Mouse (Mus musculus) cerebellum, adult 11-12 months (tissue): ENCODE data around the gene Hacd1.
"Not testable (repeated sequence)": the region's sequence is repeated elsewhere in the genome, so short reads cannot be mapped to it uniquely, and the experiment has no call there.

Experiments used
- DNase-seq: peaks from one replicate; pipeline ENCODE4 v3.0.0; 2022

Hacd1 gene

DNA sequence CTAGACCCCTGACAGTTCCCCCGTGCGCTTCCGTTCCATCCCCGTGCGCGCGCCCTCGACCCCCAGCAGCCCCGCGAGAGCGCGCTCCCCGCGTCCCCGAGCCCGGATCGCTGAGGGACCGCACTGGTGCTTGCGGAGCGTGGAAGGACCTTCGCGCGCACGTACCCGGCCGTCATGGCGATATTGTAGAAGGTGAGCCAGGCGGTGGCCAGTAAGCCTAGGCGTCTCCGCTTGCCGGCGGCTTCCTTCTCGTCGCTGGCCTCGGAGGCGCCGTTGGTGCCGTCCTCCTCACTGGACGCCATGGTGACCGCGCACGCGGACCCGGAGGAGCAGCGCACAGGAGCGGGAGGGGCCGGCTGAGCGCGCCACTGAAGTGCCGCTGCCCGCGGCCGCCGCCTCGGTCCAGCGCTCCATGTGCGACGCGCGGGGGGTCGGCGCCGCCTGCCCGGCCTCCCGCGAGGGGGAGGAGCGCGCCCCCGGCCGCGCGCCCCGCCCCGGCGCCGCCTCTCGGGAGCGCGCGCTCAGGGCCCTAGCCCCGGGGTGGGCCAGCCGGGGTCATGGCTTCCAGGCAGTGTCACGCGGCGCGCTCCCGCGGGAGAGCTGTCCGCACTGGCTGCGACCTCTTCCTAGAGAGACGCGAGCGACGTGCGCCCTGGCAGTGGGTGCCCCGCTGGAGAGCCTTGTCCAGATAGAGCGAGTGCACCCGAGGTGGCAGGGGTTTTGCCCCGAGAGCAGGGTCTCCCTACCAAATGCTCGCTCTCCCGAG lies at the start of gene Hacd1:
Hacd1 (minus strand) TSS at position 570 of the 766 bp plus-strand sequence.
- peak; percentile 87 for DNase-seq

DNA sequence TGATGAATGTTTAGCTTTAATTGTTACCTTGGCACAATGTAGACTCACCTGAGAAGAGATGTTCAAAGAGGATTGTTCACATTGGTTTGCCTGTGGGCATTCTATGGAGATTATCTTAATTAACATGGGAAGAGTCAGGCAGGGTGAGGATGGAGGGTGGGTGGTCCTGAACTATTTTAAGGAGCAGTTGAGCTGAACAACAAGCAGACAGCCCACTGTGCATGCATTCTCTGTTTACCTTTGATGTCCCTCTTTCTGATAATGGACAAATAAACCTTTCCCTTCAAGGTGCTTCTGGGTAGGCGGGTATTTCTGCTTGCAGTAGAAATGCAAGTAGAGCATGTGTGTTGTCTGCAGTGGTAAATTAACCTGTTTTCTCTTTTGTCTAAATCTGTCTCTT lies 48.0 kb upstream of the Hacd1 start:
- DNase-seq = no peak

DNA sequence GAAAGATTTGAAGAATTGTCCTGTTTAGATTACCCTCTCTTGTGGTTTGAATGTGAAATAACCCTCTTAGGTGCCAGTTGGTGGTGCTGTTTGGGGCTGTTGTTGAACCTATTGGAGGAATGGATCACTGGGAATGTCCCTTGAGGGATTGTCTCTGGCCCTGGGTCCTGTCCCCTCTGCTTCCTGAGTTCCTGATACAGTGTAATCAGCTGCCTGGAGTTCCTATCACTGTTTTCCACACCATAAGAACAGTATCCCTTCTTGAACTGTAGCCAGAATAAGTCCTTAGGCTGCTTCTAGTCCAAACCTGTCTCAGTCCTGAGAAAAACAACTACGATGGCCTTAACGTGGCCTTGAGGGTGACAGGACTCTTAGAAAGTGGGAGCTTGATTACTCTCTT lies 46.7 kb upstream of the Hacd1 start:
- DNase-seq = no peak

DNA sequence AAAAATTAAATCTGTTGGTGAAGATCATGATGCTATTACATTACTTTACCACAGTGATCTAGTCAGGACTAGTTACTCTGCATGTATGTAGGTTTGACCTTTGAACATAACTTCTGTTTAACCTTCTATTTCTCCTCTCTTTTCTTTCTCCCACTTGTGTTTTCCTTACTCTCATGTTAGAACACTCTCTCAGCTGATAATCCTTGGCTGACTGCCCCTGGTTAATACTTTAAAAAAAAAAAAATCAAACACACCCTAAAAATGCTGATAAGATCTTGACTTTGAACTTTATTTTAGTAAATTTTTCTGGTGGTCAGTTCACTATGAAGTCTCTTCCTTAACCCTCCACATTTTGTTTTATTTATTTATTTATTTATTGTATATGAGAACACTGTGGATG lies 44.6 kb upstream of the Hacd1 start:
- DNase-seq = no peak

DNA sequence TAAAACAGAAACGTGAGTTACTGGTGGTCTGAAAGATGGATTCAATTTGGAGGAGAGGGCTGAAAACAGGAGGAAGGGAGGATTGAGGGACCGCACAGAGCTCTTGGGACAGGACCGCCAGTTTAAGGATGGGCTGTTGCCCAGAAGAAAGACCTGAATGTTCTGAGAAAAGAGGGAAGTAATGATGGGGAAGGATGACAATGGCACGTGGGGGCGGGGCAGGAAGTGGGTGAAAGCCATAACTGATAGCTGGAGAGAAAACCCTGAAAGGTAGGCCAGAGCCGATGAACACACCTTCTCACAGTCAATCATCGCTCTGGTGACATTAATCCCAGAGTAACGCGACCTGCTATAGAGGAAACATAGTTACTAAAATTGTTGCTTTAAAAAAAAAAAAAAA lies 22.6 kb upstream of the Hacd1 start:
- DNase-seq = not testable (repeated sequence)

DNA sequence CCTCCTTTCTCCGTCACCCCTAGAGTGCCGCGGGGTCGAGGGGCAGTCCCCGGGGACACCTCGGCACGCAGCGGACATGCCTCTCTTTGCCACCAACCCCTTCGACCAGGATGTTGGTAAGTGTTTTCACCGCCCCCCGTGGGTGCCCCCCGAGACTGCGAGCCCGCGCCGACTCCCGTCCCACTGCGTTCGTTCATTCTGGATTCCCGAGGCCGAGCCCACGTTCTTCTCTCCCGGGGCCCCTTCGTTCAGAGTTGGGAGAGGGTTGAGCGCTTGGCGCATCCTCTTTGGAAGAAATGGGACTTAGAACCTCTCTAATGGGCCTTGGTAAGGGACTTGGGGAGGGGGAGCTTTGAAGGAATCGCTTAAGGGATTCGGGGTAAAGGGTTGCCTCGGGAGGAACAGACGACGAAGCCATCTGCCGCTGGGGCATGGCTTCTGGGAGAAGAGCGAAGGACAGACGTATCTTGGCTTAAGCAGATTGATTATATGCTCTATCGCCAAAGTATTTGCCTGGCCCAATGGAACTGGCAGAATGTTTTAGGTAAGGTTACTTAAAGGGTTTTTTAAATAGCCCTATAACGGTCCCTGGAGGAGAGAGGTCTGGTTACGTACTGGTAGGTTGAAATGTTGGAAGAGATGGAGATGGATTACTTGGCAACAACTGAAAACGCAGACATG lies 18.4 kb upstream of the Hacd1 start:
- DNase-seq = no peak

DNA sequence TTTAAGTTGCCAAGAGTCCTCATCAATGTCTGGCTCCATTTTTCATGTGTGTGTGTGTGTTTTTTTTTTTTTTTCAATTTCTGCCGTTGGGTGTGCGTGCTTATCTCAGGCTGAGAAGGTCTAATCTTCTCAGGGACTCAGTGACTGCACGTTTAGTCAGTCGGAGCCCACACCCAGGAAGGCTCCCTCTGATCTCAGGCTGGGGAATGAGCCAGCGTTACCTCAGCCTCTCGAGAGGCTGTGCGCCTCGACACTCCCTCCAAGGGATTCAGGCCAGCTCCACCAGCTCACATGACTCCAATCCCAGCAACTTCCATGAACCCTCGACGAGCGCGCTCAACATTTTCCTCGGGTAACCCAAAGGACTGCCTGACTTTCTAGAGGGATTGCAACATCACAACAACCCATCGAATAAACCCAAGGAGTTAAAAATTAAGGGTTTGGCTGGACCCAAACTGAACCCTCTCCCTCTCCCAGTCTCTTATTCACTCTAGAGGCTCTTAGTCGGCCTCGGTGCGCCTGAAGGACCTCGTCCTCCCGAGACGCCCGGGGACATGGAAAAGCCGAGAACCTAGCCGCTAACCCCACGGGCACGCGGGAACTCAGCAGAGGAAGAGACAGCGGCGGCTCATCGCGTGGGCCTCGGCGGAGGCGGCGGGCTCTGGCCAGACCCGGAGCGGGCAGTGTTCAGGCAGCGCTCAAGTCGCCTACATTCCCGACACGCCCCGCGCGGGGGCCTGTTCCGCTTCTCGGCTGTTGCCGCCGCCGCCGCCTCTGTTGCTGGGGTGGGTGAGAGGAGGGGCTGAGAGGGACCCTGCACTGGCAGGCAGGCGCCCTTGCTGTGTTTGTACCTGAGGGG lies 17.7 kb upstream of the Hacd1 start, which contains the start of gene Stam:
Stam (plus strand) TSS at position 737 of the 859 bp plus-strand sequence.
- DNase-seq = peak; percentile 86

DNA sequence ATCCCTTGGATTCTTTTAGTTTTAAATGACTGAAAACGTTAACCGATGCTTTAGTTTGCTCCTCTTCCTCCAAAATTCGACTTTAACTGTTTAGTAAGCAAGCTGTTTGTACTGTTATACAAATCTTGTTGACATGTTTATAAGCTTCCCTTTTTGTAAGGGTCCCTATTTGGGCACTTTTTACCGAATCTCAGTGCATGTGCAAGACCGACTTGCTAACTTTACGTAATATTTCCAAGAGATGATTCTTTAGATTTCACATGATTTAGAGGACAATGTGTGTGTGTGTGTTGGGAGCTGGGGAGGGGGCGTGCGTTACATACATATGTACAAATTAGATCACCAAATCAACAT lies 17.1 kb upstream of the Hacd1 start:
- no peak for DNase-seq

DNA sequence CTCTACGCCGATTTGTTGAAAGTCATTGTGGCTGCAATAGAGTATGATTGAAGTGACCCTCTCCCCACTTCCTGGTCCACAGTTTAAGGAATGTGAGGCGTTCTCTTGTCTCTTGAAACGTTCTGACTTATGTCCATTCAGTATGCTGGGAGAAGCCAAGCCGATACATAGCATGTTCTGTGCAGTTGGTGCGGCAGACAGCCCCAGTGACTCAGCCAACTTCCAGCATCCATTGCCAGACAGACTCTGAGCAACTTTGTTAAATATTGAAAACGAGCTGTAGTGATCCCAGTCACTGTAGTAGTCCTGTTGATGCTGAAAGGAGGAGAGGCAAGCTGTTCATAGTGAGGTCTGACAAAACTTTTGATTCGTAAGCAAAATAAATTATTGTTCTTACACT lies 14.5 kb upstream of the Hacd1 start:
- DNase-seq = no peak

DNA sequence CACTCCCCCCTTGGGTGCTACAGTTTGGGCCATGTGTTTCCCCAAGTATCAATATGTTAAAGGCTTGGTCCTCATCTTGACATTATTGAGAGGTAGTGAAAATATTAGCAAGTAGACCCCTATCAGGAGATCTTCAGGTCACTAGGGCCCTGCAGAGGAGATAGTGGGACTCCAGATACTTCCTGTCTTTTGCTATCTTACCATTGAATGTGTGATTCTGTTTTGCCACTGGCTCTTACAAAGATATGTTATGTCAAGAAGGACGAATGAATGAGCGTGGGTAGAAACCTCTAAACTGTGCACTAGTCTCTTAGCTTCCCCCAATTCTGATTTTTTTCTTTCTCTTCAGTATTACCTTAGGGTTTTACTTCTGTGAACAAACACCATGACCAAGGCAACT lies 13.1 kb upstream of the Hacd1 start:
- no peak for DNase-seq

DNA sequence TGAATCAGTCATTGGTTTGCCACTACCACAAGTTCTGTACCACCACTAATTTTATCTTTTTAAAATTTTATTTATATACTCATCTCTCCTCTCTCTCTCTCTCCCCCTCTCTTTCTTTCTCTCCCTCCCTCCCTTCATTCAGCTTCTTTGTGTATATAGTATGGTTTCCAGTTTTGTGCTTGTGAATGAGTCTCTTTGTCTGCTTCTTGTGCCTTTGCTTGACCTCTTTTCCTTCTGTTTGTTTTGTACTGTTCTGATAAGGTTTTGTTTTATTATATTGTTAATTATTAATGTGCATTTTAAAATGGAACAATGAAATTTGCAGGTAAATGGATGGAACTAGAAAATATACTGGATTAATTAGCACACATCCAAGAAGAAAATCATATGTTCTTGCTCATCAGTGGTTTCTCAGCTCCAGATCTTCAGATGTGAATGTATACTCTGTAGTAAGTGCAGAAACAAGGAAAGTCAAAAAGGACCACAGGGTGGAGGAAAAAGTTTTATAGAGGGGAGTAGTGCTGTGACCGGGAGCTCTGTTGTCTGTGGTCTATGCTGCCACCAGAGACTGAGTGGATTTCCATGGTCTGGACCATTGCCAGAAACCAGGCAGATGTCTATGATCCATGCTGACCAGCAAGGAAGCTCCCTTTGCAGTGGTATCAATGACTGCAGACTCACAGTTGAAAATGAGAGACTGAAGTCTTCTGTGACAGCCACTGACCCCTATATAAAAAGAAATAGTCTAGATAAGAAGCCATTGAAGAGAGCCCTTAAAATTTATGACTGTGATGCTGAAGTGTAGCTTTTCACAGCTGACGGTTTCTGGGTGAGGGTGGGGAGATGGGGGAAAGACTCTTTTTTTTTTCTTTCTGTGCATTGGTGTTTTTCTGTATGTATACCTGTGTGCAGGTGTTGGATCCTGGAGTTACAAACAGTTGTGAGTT lies 10.0 kb upstream of the Hacd1 start:
- no peak for DNase-seq

DNA sequence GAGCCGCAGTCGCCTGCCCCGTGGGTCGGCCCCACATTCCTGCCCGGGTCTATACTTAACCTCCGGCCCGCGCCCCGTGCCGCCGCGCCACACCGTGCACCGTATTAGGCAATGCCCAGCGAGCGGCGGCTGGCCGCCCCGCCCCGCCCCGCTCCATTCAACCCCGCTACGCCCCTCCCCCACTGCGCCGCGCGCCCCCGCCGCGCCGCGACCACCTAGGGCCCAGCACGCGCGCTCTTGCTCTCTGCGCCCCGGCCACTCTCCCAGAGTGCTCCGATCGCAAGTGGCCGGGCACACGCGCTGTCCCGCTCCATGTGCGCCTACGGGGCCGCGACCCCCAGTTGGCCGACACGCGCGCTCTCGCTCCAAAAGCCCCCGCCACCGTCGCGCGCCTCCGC lies 768 bp downstream of the Hacd1 start:
- DNase-seq = no peak

DNA sequence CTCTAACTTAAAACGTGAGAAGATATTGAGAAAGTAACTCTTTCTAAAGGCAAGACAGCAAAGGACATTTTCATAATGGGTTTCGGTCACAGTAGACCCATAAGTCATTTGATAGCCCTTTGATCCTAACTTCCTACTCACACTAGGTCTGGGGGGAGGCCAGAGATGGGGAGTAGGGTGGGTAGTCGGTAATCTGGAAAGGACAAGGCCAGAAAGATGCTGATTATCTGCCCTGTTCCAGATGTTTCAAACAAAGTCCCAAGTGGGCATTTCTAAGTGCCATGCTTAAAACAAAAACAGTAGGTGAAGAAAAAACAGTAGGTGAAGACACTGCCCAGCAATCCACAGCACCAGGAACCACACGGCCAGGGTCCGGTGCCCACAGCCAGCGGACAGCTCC lies 1.2 kb downstream of the Hacd1 start:
- no peak for DNase-seq

DNA sequence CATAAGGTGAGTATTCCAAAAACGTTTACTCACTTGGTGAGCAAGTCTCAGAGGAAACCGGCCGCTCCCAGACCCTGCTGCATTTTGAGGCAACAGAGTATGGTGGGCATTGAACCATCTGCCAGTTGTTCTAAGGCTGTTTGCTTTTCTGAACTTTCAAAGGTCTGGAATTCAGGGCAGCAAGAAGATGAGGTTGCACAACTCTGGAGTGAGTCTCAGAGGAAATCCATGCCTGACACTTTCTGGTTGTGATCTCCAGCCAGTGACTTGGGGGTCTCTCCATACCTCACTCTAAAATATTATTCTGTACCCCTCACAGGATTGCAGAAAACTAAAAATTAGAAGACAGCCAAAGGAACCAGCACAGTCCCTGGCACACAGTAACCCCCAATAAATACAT lies 1.8 kb downstream of the Hacd1 start:
- no peak for DNase-seq

DNA sequence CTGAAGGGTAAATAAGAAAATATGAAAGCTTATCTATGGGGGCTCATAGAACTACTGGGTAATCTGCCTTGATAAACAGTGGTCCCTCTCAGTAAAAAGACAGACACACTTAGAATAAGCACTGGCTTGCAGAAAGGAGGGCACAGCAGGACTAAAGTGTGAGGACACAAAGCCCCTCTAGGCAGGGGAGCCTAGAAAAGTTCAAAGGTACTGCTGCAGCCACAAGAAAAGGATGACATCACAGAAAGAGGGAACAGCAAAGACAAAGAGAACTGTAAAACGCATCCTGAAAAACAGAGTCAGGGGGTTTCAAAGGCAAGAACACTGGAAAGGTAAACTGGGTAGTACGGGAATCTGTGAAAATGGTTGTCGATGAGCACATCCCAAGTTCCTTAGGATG lies 2.3 kb downstream of the Hacd1 start:
- DNase-seq = no peak

DNA sequence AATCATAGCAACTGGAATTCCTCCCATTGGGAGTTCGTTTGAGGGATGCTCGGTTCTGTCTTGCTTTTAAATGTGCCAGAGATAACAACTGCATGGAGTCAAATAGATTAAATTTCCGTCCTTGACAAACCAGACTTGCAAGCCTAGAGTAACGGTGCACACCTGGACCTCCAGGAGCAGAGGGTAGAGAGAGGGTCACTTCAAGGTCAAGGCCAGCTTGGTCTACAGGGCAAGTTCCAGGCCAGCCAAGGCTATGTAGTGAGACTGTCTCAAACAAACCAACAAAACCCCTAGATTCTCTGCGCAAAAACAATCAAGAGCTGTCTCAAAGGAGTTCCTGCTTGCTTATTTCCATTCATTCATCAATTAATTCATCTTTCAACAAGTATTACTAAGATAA lies 7.1 kb downstream of the Hacd1 start:
- DNase-seq = no peak

DNA sequence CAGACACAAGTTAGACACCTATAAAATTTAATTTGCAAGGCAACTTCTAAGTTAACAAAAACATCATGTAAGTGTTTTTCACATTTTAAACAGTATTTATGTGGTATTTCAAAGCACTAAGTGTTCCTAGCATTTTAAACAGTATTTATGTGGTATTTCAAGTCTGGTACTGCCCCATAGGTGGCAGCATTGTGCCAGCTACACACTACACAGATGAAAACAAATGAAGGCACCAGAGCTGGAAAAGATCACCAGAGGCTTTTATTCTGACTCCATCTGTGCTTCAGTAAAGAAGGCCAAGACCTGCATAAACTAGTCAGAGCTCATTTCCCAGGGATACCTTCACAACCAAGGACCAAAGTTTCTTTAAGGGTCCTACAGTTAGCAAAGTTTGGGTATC lies 7.6 kb downstream of the Hacd1 start:
- DNase-seq = peak; percentile 70

DNA sequence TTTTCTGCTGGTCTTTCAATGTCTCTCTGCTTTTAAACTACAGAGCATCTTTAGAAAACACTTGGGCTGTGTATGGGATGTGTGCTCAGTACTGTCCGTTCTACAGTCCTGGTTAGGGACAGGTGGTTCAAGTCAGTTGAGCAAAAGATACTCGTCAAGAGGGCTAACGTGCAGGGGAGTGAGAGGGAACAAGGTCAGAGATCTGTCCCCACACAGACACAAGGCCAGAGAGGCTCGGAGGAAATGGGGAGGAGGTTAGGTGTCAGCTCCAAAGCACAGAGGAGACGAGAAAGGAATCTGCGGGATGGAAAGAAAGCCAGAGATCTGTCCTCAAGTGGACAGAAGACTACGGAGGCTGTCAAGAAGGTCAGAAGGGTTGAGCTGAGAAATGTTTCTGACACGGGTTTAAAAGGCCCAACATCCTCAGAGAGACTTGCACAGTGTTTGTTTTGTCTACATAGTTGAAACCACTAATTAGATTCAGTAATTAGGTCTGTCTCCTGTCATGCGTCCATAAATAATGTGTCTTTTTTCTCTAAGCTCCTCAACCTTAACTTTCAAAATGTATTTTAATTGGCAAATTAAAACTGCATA lies 12.3 kb downstream of the Hacd1 start:
- no peak for DNase-seq

DNA sequence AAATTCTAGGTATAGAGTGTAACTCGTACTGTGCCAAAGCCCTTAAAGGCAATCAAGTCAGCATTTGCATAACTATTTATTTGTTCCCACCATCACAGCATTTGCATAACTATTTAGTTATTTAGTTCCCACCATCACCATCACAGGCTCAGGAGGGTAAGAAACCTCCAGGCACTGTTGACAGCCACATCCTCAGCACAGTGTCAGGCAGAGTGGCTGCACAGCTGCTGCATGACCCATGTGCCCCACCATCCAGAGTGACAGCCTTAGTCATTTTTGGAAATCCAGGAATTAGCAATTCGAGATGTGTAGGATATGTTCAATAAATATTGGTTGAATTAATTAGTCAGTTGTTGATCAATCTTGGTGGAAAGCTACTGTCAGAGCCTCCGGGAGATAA lies 12.9 kb downstream of the Hacd1 start:
- DNase-seq = no peak

DNA sequence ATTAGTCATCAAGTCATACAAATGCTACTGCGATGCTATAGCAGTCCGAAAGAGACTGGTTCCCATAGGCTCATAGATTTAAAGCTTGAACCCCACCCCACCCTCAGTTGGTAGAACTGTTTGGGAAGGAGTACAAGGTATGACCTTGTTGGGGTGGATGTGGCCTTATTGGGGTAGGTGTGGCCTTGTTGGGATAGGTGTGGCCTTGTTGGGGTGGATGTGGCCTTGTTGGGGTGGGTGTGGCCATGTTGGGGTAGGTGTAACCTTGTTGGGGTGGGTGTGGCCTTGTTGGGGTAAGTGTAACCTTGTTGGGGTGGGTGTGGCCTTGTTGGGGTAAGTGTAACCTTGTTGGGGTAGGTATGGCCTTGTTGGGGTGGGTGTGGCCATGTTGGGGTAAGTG lies 14.7 kb downstream of the Hacd1 start:
- DNase-seq = no peak

DNA sequence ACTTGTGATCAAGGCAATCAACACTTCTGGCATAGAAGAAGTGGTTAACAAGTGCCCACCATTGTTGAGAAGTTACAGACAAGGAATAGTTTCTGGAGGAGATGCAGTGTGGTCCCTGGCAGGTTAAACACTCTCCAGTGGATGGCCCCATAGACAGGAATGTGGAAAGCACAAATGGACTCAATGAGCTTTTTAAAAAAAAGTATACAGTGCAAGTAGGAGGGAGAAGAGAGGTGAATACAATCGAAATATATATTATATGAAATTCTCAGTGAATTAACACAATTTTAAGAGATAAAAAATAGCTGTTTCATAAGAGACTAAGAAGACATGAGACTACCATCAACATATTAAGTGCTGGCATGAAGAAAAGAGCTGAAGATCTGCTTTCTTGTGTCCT lies 36.7 kb downstream of the Hacd1 start:
- no peak for DNase-seq

DNA sequence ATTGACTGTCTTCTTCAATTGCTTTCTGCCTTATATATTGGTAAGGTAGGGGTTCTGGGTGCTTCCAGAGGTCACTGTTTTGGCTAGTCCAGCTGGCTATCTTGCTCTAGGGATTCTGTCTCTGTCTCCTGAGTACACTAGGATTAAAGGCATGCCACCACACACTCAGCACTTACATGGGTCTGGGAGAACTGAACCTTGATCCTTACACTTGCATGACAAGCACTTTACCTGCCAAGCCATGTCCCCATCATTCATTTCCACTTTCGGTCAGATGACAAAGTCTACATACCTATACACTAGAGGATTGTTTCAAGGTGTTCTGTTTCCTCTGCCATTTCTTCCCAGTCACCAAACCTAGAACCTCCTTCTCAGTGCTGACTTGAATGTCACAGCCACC lies 50.8 kb downstream of the Hacd1 start:
- DNase-seq = no peak
